Mouse (Mus musculus) layer of hippocampus, adult 6 months (tissue): ENCODE results near the gene Ptgfr. TPM values are rescaled to one million over a fixed set of nuclear protein-coding genes. Genes with fewer than 3 reads are reported as not detected.

ENCODE experiments used
- long read RNA-seq, 2 experiments: library from polyadenylated mRNA; unstranded; transcript quantifications; one replicate each; pipeline ENCODE4 v2.0.0; 2019 to 2020
- polyA plus RNA-seq: library from polyadenylated mRNA; unstranded; fragments of <200 nt; fragmentation: Nextera tagmentation; gene quantifications from 2 replicates; pipeline ENCODE4 v1.2.3, GENCODE M21; 2021

Ptgfr gene
- 0.06 and 0.23 TPM in 2 replicates for polyA plus RNA-seq
- long read RNA-seq, experiment 1, full-length matches to known transcripts = 3 of 3 reads
- long read RNA-seq, experiment 1, partial matches to known transcripts = 0 of 3 reads
- long read RNA-seq, experiment 1, other reads (novel, unspliced or antisense) = 0 of 3 reads
- long read RNA-seq, experiment 2, full-length matches to known transcripts = 1 of 2 reads
- long read RNA-seq, experiment 2, partial matches to known transcripts = 0 of 2 reads
- long read RNA-seq, experiment 2, other reads (novel, unspliced or antisense) = 1 of 2 reads

DNA sequence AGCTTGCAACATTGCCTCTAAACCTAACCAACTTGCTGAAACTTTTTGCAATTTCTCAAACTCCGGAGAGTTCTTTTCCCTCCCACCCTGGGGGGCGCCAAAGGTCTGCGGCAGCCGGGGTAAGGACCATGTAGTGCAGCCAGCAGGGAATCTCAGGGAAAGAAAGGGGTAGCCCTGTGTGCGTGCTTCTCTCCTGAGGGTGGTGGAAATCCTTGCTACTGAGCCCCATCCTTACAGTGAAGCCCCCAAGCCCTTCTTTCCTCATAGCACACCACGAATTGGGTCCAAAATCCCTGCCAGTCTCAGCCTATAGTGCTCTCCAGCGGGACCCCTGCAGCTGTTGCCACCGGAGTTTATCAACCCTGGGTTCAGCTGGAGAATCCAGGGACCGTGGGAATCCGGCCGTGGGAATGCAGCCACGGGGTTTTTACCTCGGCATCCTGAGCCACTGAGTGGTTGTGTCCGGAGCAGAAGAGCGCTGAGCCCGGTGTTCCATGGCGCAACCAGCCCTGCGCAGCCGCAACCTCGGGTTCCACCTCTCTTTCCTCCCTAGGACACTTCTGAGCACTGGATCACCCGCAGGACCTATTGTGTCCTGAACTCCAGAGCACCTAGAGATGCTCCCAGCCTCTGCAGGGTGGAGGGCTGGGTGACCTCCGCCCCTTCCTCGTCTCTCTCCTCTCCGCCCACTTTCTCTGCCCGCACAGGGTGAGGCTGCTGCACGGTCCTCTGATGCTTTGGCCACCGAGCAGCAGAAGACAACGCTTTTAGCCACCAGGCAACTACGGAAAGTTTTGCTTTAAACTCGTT lies at the start of gene Ptgfr:
TSS of gene Ptgfr (minus strand) at position 760 of the 810 bp plus-strand sequence.

DNA sequence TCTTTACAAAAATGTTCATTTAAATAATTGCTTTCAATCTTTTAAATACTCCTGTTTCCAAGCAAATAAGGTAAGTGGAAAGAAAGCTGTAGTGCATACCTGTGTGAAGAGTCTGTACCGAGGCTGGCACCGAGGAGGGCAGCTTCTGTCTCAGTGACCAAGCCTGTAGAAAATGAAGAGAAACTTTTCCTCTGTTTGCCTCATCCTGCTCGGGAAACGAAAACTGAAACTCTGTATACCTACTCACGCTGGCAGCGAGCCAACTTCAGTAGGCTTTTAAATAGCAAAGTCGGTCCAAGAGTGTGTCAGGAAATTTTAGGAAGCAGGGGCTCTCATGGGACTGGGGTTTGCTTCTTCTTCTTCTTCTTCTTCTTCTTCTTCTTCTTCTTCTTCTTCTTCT lies 87.7 kb downstream of the Ptgfr start, which contains the start of gene Ifi44:
TSS of gene Ifi44 (minus strand) at position 224 of the 400 bp plus-strand sequence.

Other genes starting within 250 kb of the Ptgfr start
- 0.36 and 0.93 TPM in 2 replicates for gene Ifi44, start 87.7 kb downstream of the Ptgfr start, polyA plus RNA-seq
- not detected in 2 replicates for gene Ifi44l, start 74.7 kb downstream of the Ptgfr start, polyA plus RNA-seq